Mouse (Mus musculus): Measurements from ENCODE around the gene Btbd17.

- no peak for TF ChIP-seq GATA1 (IDR thresholded peaks at IDR 0.05; ENCODE audit: borderline replicate concordance, low read length)
- TF ChIP-seq FLI1 (IDR thresholded peaks at IDR 0.05; ENCODE audit: low read length) = no peak
These were observed 23.4 kb upstream of the Btbd17 start for GRCm38 (mm10) chr11:114819110-114819509.
